Mouse (Mus musculus) naive thymus-derived CD4-positive, alpha-beta T cell, adult 2 months (primary cell): ENCODE measurements around the gene Rnf130.

Experiments
- DNase-seq: peaks from one replicate; pipeline ENCODE4 v3.0.0-alpha.2; 2011; ENCODE audit warnings: low read depth

The Rnf130 gene

GRCm38 (mm10) chr11:50139571-50139970, 114.4 kb downstream of the Rnf130 start:
- DNase-seq, result no peak

GRCm38 (mm10) chr11:50145529-50145928, 120.4 kb downstream of the Rnf130 start:
- no peak for DNase-seq

GRCm38 (mm10) chr11:50146121-50146520, 121.0 kb downstream of the Rnf130 start:
- DNase-seq, result no peak

- DNase-seq, result no peak
Measured at GRCm38 (mm10) chr11:50147267-50147957, 122.3 kb downstream of the Rnf130 start.

- DNase-seq, result no peak
Measured at GRCm38 (mm10) chr11:50147958-50148476, 122.9 kb downstream of the Rnf130 start.

GRCm38 (mm10) chr11:50149200-50149599, 124.1 kb downstream of the Rnf130 start:
- DNase-seq, result no peak

GRCm38 (mm10) chr11:50149603-50150150, 124.5 kb downstream of the Rnf130 start:
- DNase-seq, result no peak

- no peak for DNase-seq
Measured at GRCm38 (mm10) chr11:50151374-50151773, 126.2 kb downstream of the Rnf130 start.

- DNase-seq, result no peak
Measured at GRCm38 (mm10) chr11:50154166-50154565, 129.0 kb downstream of the Rnf130 start.
